Mouse (Mus musculus): ENCODE measurements at regions not wholly inside any gene's neighbourhood (a gene's known extent, or its start where the extent isn't known, plus 50 kb on each side); places are given as distances from the start of the nearest gene placed in this dataset.
A peak's percentile ranks its signal among the peaks of the same experiment; 100 is the strongest.

DNA sequence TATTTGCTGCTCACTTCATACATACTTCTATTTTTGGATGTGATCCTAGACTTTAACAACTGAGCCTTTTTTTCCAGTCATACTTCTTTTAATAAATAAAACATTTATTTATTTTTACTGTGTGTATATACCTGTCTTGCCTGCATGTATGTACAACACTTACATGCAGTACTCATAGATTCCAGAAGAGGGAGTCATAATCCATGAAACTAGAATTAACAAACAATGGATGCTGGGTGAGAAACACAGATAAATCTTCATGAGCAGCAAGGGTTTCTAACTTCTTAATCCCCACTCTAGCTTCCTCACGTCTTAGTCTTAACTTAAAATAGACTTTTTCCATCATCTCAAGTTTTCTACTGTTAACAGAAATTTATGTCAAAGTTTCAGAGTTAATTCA, 1253.7 kb upstream of the Nr2f1 start:
- DNase-seq: no peak

GRCm38 (mm10) chr13:79443113-79443512, 1243.6 kb upstream of the Nr2f1 start:
- DNase-seq: no peak

DNA sequence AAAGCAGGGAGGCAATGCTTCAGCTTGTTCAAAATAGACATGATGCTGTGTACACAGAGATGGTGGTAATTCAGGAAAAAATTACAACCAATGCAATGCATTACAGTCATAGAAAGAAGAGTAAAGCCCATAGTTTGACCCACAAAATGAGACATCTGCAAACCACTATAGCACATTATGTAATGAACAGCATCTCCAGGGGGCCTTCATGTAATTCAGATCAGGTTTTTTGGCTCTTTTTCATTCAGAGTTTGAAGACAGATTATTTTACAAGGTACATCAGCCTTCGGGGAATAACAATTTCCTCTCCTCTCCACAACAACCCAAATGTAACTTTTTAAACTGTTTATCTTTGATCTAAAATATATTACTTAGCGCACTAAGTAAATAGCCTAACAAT, 1243.1 kb upstream of the Nr2f1 start:
- DNase-seq: no peak

- DNase-seq: no peak
Observed at GRCm38 (mm10) chr13:79431465-79431864, 1231.9 kb upstream of the Nr2f1 start.

- DNase-seq: no peak
Observed at GRCm38 (mm10) chr13:79430987-79431386, 1231.4 kb upstream of the Nr2f1 start.

DNA sequence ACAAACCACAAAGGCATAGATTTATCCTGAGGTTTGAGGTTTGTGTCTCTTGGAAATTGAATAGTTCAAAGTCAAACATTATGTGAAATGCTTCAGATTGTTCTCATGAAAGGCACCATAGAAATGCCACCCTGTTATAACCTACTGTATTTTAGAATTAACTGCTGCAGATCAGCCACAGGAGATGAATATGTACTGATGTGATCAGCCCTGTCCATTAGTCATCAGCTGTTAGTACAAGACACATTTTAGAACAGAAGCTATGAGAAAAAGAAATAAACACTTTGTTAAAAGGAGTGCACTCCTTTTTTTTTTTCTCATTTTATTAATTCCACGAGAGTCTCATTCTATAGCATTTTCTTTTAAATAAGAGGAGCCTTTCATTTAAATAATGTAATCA, 1231.0 kb upstream of the Nr2f1 start:
- DNase-seq: no peak

DNA sequence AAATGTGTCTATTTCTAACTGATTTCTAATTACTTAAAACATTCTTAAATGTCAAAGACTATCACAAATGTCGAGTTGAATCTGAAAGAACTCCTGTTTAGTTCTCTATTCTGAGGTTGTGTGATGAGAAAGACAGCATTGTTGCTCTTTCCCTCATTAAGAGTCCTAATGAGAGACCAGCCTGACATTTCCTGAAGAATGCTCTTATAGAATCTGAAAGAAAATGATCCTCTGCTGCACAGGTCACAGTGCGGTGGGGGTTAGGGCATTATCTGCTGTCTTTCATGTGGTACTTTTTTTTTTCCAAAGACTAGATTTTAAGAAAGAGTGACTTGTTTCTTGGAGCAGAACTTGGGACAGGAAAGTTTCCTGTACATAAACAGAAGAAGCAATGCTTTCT, 1218.3 kb upstream of the Nr2f1 start:
- no peak for DNase-seq

GRCm38 (mm10) chr13:79400082-79400481, 1200.5 kb upstream of the Nr2f1 start:
- DNase-seq: no peak

GRCm38 (mm10) chr13:79393938-79394337, 1194.4 kb upstream of the Nr2f1 start:
- DNase-seq: no peak

DNA sequence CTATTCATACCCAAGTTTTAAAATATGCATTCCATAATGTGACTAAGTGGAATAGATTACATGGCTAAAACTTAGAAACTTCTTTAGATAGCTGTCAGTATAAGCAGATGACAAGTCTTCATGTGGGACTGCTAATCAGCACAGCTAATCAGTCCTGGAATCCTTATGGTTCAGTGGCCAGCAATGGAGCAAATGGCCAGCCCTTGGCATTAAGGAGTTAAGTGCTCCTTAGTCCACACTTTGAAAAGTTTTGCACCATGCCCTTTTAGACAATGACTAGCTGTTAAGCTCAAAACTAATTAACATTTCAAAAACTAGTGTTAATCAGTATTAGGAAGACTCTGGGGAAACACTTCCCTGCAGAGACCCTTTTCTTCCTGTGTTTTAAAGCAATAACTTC, 1188.4 kb upstream of the Nr2f1 start:
- no peak for DNase-seq

- no peak for DNase-seq
Observed at GRCm38 (mm10) chr13:79341494-79341893, 1141.9 kb upstream of the Nr2f1 start.

- no peak for DNase-seq
Observed at GRCm38 (mm10) chr13:79340459-79340858, 1140.9 kb upstream of the Nr2f1 start.

- DNase-seq: no peak
Observed at GRCm38 (mm10) chr13:79339793-79340192, 1140.2 kb upstream of the Nr2f1 start.

DNA sequence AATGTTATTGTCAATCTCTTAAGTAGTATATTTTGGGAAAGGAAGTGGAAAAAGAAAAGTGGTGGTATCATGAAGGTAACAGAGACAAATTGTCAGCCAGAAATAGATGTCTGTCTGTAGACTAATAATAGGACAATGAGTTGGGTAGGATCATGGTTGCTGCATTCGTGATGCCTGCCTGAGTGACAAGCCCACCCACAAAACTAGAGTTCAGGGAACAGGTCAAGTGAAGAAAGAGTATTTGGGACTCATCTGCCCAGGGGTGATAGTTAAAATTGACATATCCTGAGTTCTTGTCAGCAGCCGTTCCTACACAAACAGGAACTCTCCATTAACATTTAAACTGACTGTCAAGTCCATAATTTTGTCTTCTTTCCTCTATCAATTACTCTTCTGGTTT, 1120.6 kb upstream of the Nr2f1 start:
- DNase-seq: no peak

DNA sequence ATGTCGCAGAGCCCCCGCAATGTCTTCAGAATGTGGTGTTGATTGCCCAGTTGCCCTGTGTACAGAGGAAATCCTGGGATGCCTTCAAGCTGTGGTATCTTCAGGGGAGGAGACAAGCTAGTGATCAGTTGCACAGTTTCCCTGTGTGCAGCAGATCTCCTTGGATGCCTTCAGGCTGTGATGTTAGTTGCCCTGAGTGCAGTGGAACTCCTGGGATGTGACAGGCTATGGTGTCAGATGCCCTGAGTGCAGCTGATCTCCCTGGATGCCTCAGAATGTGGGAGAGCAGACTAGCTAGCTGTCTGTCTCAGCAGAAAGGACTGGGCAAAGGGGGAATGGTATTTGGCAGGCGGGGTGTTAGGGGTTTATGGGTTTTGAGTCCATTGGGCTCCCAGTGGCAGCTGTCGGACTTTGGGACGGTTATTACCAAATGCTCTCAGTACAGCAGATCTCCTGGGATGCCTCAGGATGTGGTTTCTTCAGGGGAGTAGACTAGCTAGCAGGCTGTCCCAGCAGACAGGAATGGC, 1110.1 kb upstream of the Nr2f1 start:
- DNase-seq: no peak

DNA sequence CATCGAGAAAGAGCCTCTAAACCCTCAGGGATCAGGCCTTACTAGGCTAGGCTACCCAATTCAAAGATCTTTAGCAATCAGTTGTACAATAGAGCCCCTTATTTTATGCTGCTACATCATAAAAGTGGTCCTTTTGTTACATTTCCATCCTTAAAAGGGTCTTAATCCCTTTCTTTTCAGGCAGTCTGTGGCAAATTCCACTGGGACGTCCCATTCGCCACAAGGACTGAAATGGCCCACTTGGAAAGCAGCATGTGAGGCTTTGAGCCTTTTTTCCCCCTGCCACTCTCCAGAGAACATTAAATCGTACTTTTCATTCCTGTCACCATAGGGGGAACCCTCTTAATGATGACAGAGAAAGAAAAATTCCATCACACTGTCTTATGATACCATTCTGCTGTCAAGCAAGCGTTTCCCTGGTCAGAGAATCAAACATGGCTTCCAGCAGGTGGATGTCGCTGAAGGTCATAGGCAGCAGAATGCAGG, 1097.7 kb upstream of the Nr2f1 start:
- DNase-seq: no peak

- no peak for DNase-seq
Observed at GRCm38 (mm10) chr13:79288022-79288421, 1088.5 kb upstream of the Nr2f1 start.

DNA sequence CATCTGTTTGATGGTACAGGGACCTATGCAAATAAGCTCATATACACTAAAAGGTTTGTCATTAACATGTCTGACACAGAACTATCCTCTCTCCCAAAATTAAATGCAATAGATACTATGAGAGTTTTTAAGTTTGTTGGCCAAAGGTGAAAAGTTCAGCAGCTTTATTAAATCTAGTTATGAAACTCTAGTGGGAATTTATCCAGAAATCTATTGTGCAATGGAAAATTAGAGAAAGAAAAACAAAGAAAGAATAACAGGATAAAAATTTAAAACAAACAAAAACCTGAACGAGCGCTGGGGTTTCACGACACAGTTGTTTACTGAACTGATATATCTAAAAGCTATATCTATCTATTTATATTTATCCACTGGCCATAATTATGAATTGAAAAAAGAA, 1086.6 kb upstream of the Nr2f1 start:
- no peak for DNase-seq

DNA sequence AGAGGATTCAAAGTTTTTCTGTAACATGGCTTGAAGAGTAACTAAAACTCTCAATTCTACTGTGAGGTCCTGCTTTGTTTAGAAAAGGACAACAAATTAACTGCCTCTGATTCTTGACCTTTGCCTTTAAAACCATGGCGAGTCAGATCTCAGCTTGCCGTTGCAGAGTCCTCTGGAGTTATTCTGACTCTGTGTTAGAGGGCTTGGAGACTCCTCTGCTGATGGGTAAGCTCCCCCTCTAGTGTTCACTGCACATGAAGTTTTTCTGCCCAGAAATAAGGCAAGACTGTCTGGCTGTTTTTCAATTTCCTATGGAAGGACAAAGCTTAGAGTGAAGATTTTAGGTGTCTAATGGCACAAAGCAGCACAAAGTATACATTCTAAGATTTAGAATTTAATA, 1085.9 kb upstream of the Nr2f1 start:
- DNase-seq: peak; percentile 35

GRCm38 (mm10) chr13:79277714-79278113, 1078.2 kb upstream of the Nr2f1 start:
- DNase-seq: no peak

DNA sequence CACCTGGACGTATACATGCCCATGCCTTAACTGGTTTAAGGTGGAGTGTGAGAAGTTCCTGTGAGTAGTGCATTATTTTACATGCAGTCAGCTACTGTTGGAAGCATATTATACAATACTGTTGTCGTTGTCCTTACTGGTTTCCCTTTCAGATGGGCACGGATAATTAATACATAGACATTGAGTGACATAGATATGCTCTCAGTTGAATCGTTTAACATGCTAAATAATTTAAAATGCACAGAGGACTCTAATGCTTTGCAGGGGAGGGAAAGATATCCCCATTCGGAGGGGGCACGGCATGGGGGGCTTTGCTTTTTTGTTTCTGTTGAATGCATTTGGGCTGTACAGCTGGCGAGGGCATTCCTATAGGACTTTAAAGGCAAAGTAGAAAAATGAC, 1077.8 kb upstream of the Nr2f1 start:
- no peak for DNase-seq

DNA sequence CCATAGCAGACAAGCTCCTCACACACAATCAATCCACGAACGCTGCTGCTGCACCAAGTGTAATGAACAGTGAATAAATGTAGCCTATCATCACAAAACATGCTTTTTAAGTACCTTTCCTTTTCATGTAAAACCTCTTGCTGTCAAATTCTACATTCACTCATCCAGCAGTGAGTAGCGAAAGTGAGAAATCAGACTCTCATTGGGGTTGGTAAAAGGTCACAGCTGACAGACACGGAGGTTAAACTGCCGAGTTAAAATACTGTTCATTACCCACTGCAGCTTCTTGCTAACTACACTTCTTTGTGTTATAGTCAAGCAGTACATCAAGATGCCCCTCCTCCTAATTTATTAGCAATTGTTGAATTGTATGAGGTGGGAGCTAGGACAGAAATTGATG, 1055.8 kb upstream of the Nr2f1 start:
- DNase-seq: no peak

DNA sequence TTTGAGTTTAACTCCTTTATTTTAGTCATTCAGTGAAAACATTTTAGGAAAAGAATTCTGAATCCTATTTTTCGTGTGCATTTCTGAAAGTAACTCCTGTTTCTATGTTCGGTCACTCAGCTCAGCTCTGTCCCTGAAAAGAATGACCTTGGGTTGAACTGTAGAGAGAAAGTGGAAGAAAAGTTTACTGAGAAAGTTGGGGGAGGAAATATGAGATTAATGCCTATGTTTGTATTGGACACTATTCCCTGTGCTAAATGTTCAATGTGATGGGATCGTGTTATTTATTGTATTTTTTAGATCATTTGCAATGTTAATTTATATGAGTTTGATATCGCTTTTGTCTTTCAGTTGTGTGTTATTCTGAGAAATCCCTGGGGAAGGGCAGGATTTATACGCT, 1052.8 kb upstream of the Nr2f1 start:
- DNase-seq: no peak

- no peak for DNase-seq
Observed at GRCm38 (mm10) chr13:79251269-79251668, 1051.7 kb upstream of the Nr2f1 start.

All from lung, postnatal 36 days (tissue).